Mouse (Mus musculus) midbrain, embryonic 15.5 days (tissue): Measurements from ENCODE around the gene Tchhl1. TPM values are rescaled to one million over a fixed set of nuclear protein-coding genes. Genes with fewer than 3 reads are reported as not detected.
"Not testable (repeated sequence)": the region's sequence is repeated elsewhere in the genome, so short reads cannot be mapped to it uniquely, and the experiment has no call there.

Experiments
- ATAC-seq: fragments of 200-750 bp; cut with Nextera tagmentation; replicated peaks from 2 replicates; pipeline ENCODE4 v1.8.0; 2017; ENCODE audit warnings: moderate TSS enrichment
- H3K27ac ChIP-seq: fragments of 300-500 bp; sonication (generic); 2 replicates; pipeline ENCODE4 v1.5.1; 2015; ENCODE audit warnings: mild to moderate bottlenecking, inconsistent platforms
- H3K27me3 ChIP-seq: fragments of 300-500 bp; sonication (generic); replicated peaks from 2 replicates; pipeline ENCODE4 v1.6.1; 2015; ENCODE audit warnings: inconsistent platforms
- H3K36me3 ChIP-seq: fragments of 300-500 bp; sonication (generic); replicated peaks from 2 replicates; pipeline ENCODE4 v1.6.1; 2015; ENCODE audit warnings: inconsistent platforms
- H3K4me1 ChIP-seq: fragments of 300-500 bp; sonication (generic); 2 replicates; pipeline ENCODE4 v1.6.1; 2015; ENCODE audit warnings: inconsistent platforms
- H3K4me2 ChIP-seq: fragments of 300-500 bp; sonication (generic); 2 replicates; pipeline ENCODE4 v1.6.1; 2015; ENCODE audit warnings: inconsistent platforms, mild to moderate bottlenecking, moderate library complexity
- H3K4me3 ChIP-seq: fragments of 300-500 bp; sonication (generic); 2 replicates; pipeline ENCODE4 v1.5.1; 2015; ENCODE audit warnings: mild to moderate bottlenecking, inconsistent platforms
- H3K9ac ChIP-seq: fragments of 300-500 bp; sonication (generic); 2 replicates; pipeline ENCODE4 v1.6.1; 2015; ENCODE audit warnings: mild to moderate bottlenecking, inconsistent platforms
- H3K9me3 ChIP-seq: fragments of 300-500 bp; sonication (generic); 2 replicates; pipeline ENCODE4 v1.6.1; 2016; ENCODE audit warnings: inconsistent platforms
- WGBS: fragments of 180-500 bp; shearing (Covaris S2); methylation state at CpG from one replicate; pipeline ENCODE4 v1.1.7; 2015; ENCODE audit warnings: mixed read lengths; 5-methylcytosine and 5-hydroxymethylcytosine counted together
- polyA plus RNA-seq: library from polyadenylated mRNA; unstranded; fragments of >200 nt; fragmentation: Nextera tagmentation; extraction: Ambion mirVana; gene quantifications from 2 replicates; pipeline ENCODE4 v1.2.1, GENCODE M21; 2015

Tchhl1 gene
- polyA plus RNA-seq, result not detected in 2 replicates

GRCm38 (mm10) chr3:93468561-93468960, at the start of gene Tchhl1:
Gene Tchhl1 (plus strand): TSS chr3:93468754.
- Histone ChIP-seq H3K4me2 (no peak within 1 kb of the TSS), H3K9me3 (no peaks in the 10 kb centered on the region), H3K4me1 (no peaks in the 10 kb centered on the region), H3K4me3 (no peak within 1 kb of the TSS), H3K27ac (no peak within 1 kb of the TSS), H3K9ac (no peak within 1 kb of the TSS), H3K27me3 (no peaks in the 10 kb centered on the region), H3K36me3 (no peaks in the 10 kb centered on the region)
- 72% methylated on average over 5 of the region's 5 CpGs for WGBS
- no peak for ATAC-seq

GRCm38 (mm10) chr3:93431673-93432072, 36.9 kb upstream of the Tchhl1 start:
- no peak overlapping the region for H3K4me2 ChIP-seq
- no peaks in the 10 kb centered on the region for H3K9me3 ChIP-seq
- no peak for ATAC-seq
- H3K9ac ChIP-seq, result no peak overlapping the region
- no peaks in the 10 kb centered on the region for H3K36me3 ChIP-seq
- no peaks in the 10 kb centered on the region for H3K27me3 ChIP-seq
- WGBS, result 30% methylated on average over 3 of the region's 3 CpGs
- no peak overlapping the region for H3K27ac ChIP-seq
- no peak overlapping the region for H3K4me3 ChIP-seq
- H3K4me1 ChIP-seq, result no peaks in the 10 kb centered on the region

GRCm38 (mm10) chr3:93442030-93442429, 26.5 kb upstream of the Tchhl1 start, which contains the start of gene Tchh:
Gene Tchh (plus strand): TSS chr3:93442330.
- peak within 1 kb of the TSS; percentile 93 for H3K4me2 ChIP-seq
- no peak for ATAC-seq

GRCm38 (mm10) chr3:93443501-93444101, 25.0 kb upstream of the Tchhl1 start:
- H3K36me3 ChIP-seq, result no peaks in the 10 kb centered on the region
- H3K4me1 ChIP-seq, result peaks cover 26% of the 10 kb centered on the region
- H3K27ac ChIP-seq, result no peak overlapping the region
- H3K27me3 ChIP-seq, result peaks cover 21% of the 10 kb centered on the region
- peak overlapping the region; percentile 93 for H3K4me2 ChIP-seq
- H3K4me3 ChIP-seq, result peak overlapping the region; percentile 61
- peak; percentile 10; the same call in 1 of the 2 replicates for ATAC-seq
- H3K9ac ChIP-seq, result 0 out of 2 replicates have a peak overlapping the region, but pooled peaks have one; percentile 50
- H3K9me3 ChIP-seq, result no peaks in the 10 kb centered on the region
- under 1% methylated on average over 38 of the region's 38 CpGs for WGBS

More at GRCm38 (mm10) chr3:93442030-93442429, 26.5 kb upstream of the Tchhl1 start, which contains the start of gene Tchh:
- H3K4me3 ChIP-seq, result no peak within 1 kb of the TSS
- H3K27ac ChIP-seq, result no peak within 1 kb of the TSS
- H3K27me3 ChIP-seq, result peaks cover 21% of the 10 kb centered on the region
- H3K9ac ChIP-seq, result no peak within 1 kb of the TSS
- peaks cover 20% of the 10 kb centered on the region for H3K4me1 ChIP-seq
- no peaks in the 10 kb centered on the region for H3K36me3 ChIP-seq
- no peaks in the 10 kb centered on the region for H3K9me3 ChIP-seq
- WGBS, result 88% methylated on average over 1 of the region's 1 CpGs

- Histone ChIP-seq H3K27me3 (peaks cover 22% of the 10 kb centered on the region), H3K4me2 (peak overlapping the region; percentile 93), H3K9me3 (no peaks in the 10 kb centered on the region), H3K4me1 (peaks cover 26% of the 10 kb centered on the region), H3K36me3 (no peaks in the 10 kb centered on the region), H3K27ac (peak overlapping the region; percentile 75), H3K4me3 (peak overlapping the region; percentile 61), H3K9ac (peak overlapping the region; percentile 50)
- peak; percentile 89 for ATAC-seq
- WGBS, result under 1% methylated on average over 56 of the region's 56 CpGs
These were observed 24.0 kb upstream of the Tchhl1 start for GRCm38 (mm10) chr3:93444343-93445164.

- peak; percentile 18 for ATAC-seq
- WGBS, result under 1% methylated on average over 36 of the region's 36 CpGs
- H3K27me3 ChIP-seq, result peaks cover 29% of the 10 kb centered on the region
These were observed 23.3 kb upstream of the Tchhl1 start for GRCm38 (mm10) chr3:93445165-93445705.

GRCm38 (mm10) chr3:93446128-93446755, 22.3 kb upstream of the Tchhl1 start:
- Histone ChIP-seq H3K4me3 (peak overlapping the region; percentile 61), H3K4me1 (peaks cover 26% of the 10 kb centered on the region), H3K27me3 (peaks cover 22% of the 10 kb centered on the region), H3K36me3 (no peaks in the 10 kb centered on the region), H3K27ac (no peak overlapping the region), H3K9ac (peak overlapping the region; percentile 41), H3K4me2 (peak overlapping the region; percentile 93), H3K9me3 (no peaks in the 10 kb centered on the region)
- 1% methylated on average over 54 of the region's 54 CpGs for WGBS
- no peak for ATAC-seq

More at GRCm38 (mm10) chr3:93445165-93445705, 23.3 kb upstream of the Tchhl1 start:
- Histone ChIP-seq H3K9me3 (no peaks in the 10 kb centered on the region), H3K27ac (peak overlapping the region; percentile 75), H3K4me3 (peak overlapping the region; percentile 61), H3K9ac (peak overlapping the region; percentile 50), H3K36me3 (no peaks in the 10 kb centered on the region), H3K4me2 (peak overlapping the region; percentile 93), H3K4me1 (peaks cover 26% of the 10 kb centered on the region)

- H3K36me3 ChIP-seq, ATAC-seq, H3K27ac ChIP-seq, H3K9me3 ChIP-seq: not testable (repeated sequence)
- peaks cover 26% of the 10 kb centered on the region for H3K4me1 ChIP-seq
- WGBS, result 3% methylated on average over 32 of the region's 32 CpGs
- H3K9ac ChIP-seq, result peak overlapping the region; percentile 41; the same call in 1 of the 2 replicates
- H3K4me3 ChIP-seq, result peak overlapping the region; percentile 61
- H3K4me2 ChIP-seq, result peak overlapping the region; percentile 93
- peaks cover 20% of the 10 kb centered on the region for H3K27me3 ChIP-seq
These were observed 21.8 kb upstream of the Tchhl1 start for GRCm38 (mm10) chr3:93446756-93447137.

- peak overlapping the region; percentile 23; the same call in 1 of the 2 replicates for H3K27ac ChIP-seq
- no peaks in the 10 kb centered on the region for H3K36me3 ChIP-seq
- H3K9ac ChIP-seq, result peak overlapping the region; percentile 41
- peak overlapping the region; percentile 61 for H3K4me3 ChIP-seq
- H3K27me3 ChIP-seq, result peaks cover 18% of the 10 kb centered on the region
- no peaks in the 10 kb centered on the region for H3K9me3 ChIP-seq
- WGBS, result under 1% methylated on average over 59 of the region's 59 CpGs
- ATAC-seq, result peak; percentile 67
- peaks cover 26% of the 10 kb centered on the region for H3K4me1 ChIP-seq
- H3K4me2 ChIP-seq, result peak overlapping the region; percentile 93
These were observed 21.3 kb upstream of the Tchhl1 start for GRCm38 (mm10) chr3:93447138-93447841.

- no peaks in the 10 kb centered on the region for H3K4me1 ChIP-seq
- 72% methylated on average over 3 of the region's 3 CpGs for WGBS
- no peak overlapping the region for H3K4me3 ChIP-seq
- no peaks in the 10 kb centered on the region for H3K27me3 ChIP-seq
- no peak for ATAC-seq
- H3K36me3 ChIP-seq, result no peaks in the 10 kb centered on the region
- no peak overlapping the region for H3K4me2 ChIP-seq
- H3K9ac ChIP-seq, result no peak overlapping the region
- no peaks in the 10 kb centered on the region for H3K9me3 ChIP-seq
- H3K27ac ChIP-seq, result no peak overlapping the region
These were observed 2.0 kb upstream of the Tchhl1 start for GRCm38 (mm10) chr3:93466556-93466955.

- Histone ChIP-seq H3K9me3 (no peaks in the 10 kb centered on the region), H3K4me3 (no peak overlapping the region), H3K9ac (no peak overlapping the region), H3K4me2 (no peak overlapping the region), H3K27ac (no peak overlapping the region), H3K36me3 (no peaks in the 10 kb centered on the region), H3K4me1 (no peaks in the 10 kb centered on the region), H3K27me3 (no peaks in the 10 kb centered on the region)
- ATAC-seq, result no peak
- 87% methylated on average over 4 of the region's 4 CpGs for WGBS
These were observed 1.4 kb upstream of the Tchhl1 start for GRCm38 (mm10) chr3:93467130-93467529.
